Mouse (Mus musculus) CH12.LX (cell line): ENCODE results near the gene Rp2. TPM values are rescaled to one million over a fixed set of nuclear protein-coding genes. Genes with fewer than 3 reads are reported as not detected.
A peak's percentile ranks its signal among the peaks of the same experiment; 100 is the strongest.

Experiments
- DNase-seq: peaks from one replicate; pipeline ENCODE4 v3.0.0-alpha.2; 2013; ENCODE audit errors: extremely low read depth
- H3K27ac ChIP-seq: 2 replicates; pipeline ENCODE4 v1.5.1; 2012; ENCODE audit warnings: low read depth, mild to moderate bottlenecking, control low read depth, moderate library complexity; ENCODE audit not compliant: insufficient read depth
- H3K27me3 ChIP-seq: replicated peaks from 2 replicates; pipeline ENCODE3; 2012; ENCODE audit warnings: inconsistent platforms
- H3K36me3 ChIP-seq, 2 experiments: replicated peaks in 1 of 2; 2 replicates each; pipeline versions ENCODE3 to v1.6.1; 2012; ENCODE audit warnings: inconsistent platforms in 1 of 2, low read length in 1 of 2, mild to moderate bottlenecking in 1 of 2, mixed read lengths in 1 of 2, moderate library complexity in 1 of 2; ENCODE audit not compliant: control insufficient read depth in 1 of 2, insufficient read depth in 1 of 2
- H3K4me1 ChIP-seq, 2 experiments: 2 replicates each; pipeline ENCODE4 v1.6.1; 2012; ENCODE audit warnings: inconsistent platforms in 1 of 2, moderate library complexity in 1 of 2; ENCODE audit not compliant: insufficient read depth in 2 of 2, control insufficient read depth in 1 of 2
- H3K4me2 ChIP-seq: 2 replicates; pipeline ENCODE4 v1.6.1; 2012; ENCODE audit warnings: low read depth, mild to moderate bottlenecking, control low read depth; ENCODE audit not compliant: poor library complexity, insufficient read depth, severe bottlenecking
- H3K4me3 ChIP-seq, 3 experiments: fragments of 150-350 bp in 1 of 3; sonication (generic) in 1 of 3; replicated peaks in 1 of 3; 2 replicates each; pipeline versions ENCODE3 to v1.5.1; 2011 to 2012; ENCODE audit warnings: low read depth in 2 of 3, low read length in 2 of 3, mild to moderate bottlenecking in 2 of 3, moderate library complexity in 2 of 3, control low read depth in 1 of 3, improper control_type of control experiment in 1 of 3, inconsistent platforms in 1 of 3, mixed read lengths in 1 of 3; ENCODE audit not compliant: poor library complexity in 1 of 3
- H3K79me2 ChIP-seq: replicated peaks from 2 replicates; pipeline ENCODE4 v1.6.1; 2012; ENCODE audit warnings: mild to moderate bottlenecking, moderate library complexity; ENCODE audit not compliant: control insufficient read depth, poor library complexity, insufficient read depth, severe bottlenecking; ENCODE audit errors: extremely low read depth
- H3K9ac ChIP-seq: 2 replicates; pipeline ENCODE4 v1.6.1; 2012; ENCODE audit warnings: low read depth, mild to moderate bottlenecking, control low read depth, moderate library complexity; ENCODE audit not compliant: insufficient read depth
- H3K9me3 ChIP-seq: replicated peaks from 2 replicates; pipeline ENCODE3; 2012; ENCODE audit warnings: low read length, inconsistent platforms, mixed read lengths
- BHLHE40 ChIP-seq: IDR thresholded peaks from 2 replicates; pipeline ENCODE4 v1.6.1; 2011; ENCODE audit warnings: mild to moderate bottlenecking, low read depth, low read length, improper control_type of control experiment
- CHD1 ChIP-seq: IDR thresholded peaks from 2 replicates; pipeline ENCODE4 v1.6.1; 2012; ENCODE audit warnings: low read depth, low read length, improper control_type of control experiment, inconsistent platforms
- CTCF ChIP-seq, 2 experiments: IDR thresholded peaks in 1 of 2; conservative IDR thresholded peaks in 1 of 2; 2 replicates each; pipeline ENCODE4 v1.5.1; 2011 to 2012; ENCODE audit warnings: low read depth in 2 of 2, low read length in 2 of 2, improper control_type of control experiment in 1 of 2, inconsistent platforms in 1 of 2, mild to moderate bottlenecking in 1 of 2, moderate library complexity in 1 of 2
- EP300 ChIP-seq: IDR thresholded peaks from 2 replicates; pipeline ENCODE4 v1.6.1; 2011; ENCODE audit warnings: low read length, improper control_type of control experiment
- GABPA ChIP-seq: IDR thresholded peaks from 2 replicates; pipeline ENCODE4 v1.6.1; 2012; ENCODE audit warnings: low read depth, low read length, improper control_type of control experiment, inconsistent platforms; ENCODE audit not compliant: insufficient replicate concordance
- HCFC1 ChIP-seq: IDR thresholded peaks from 2 replicates; pipeline ENCODE4 v1.6.1; 2012; ENCODE audit warnings: low read depth, mild to moderate bottlenecking, inconsistent platforms, low read length, improper control_type of control experiment
- IRF4 ChIP-seq: IDR thresholded peaks from 2 replicates; pipeline ENCODE4 v1.6.1; 2014; ENCODE audit warnings: low read depth, mild to moderate bottlenecking, inconsistent platforms, low read length, improper control_type of control experiment
- JUND ChIP-seq: conservative IDR thresholded peaks from 2 replicates; pipeline ENCODE4 v1.6.1; 2011; ENCODE audit warnings: low read depth, low read length, improper control_type of control experiment
- MAX ChIP-seq: IDR thresholded peaks from 2 replicates; pipeline ENCODE4 v1.6.1; 2011; ENCODE audit warnings: low read length, improper control_type of control experiment
- MAZ ChIP-seq: IDR thresholded peaks from 2 replicates; pipeline ENCODE4 v1.6.1; 2012; ENCODE audit warnings: low read depth, mild to moderate bottlenecking, inconsistent platforms, low read length, improper control_type of control experiment, moderate library complexity
- MXI1 ChIP-seq: IDR thresholded peaks from 2 replicates; pipeline ENCODE4 v1.6.1; 2011; ENCODE audit warnings: mild to moderate bottlenecking, low read depth, low read length, improper control_type of control experiment
- MYC ChIP-seq: IDR thresholded peaks from 2 replicates; pipeline ENCODE4 v1.6.1; 2011; ENCODE audit warnings: low read depth, mild to moderate bottlenecking, improper control_type of control experiment, low read length
- NELFE ChIP-seq: IDR thresholded peaks from 2 replicates; pipeline ENCODE4 v1.6.1; 2011; ENCODE audit warnings: low read depth, low read length, improper control_type of control experiment
- NRF1 ChIP-seq: IDR thresholded peaks from 2 replicates; pipeline ENCODE4 v1.6.1; 2014; ENCODE audit warnings: low read depth, mild to moderate bottlenecking, inconsistent platforms, low read length, improper control_type of control experiment, moderate library complexity
- PAX5 ChIP-seq: IDR thresholded peaks from 2 replicates; pipeline ENCODE4 v1.6.1; 2012; ENCODE audit warnings: low read length, inconsistent platforms, mixed read lengths
- POLR2A ChIP-seq: IDR thresholded peaks from 2 replicates; pipeline ENCODE4 v1.6.1; 2011; ENCODE audit warnings: low read depth, mild to moderate bottlenecking, improper control_type of control experiment, low read length
- RAD21 ChIP-seq: IDR thresholded peaks from 2 replicates; pipeline ENCODE4 v1.6.1; 2011; ENCODE audit warnings: low read depth, mild to moderate bottlenecking, low read length, improper control_type of control experiment, moderate library complexity
- RCOR1 ChIP-seq: conservative IDR thresholded peaks from 2 replicates; pipeline ENCODE4 v1.6.1; 2012; ENCODE audit warnings: low read depth, mild to moderate bottlenecking, inconsistent platforms, low read length, improper control_type of control experiment
- SMC3 ChIP-seq: IDR thresholded peaks from 2 replicates; pipeline ENCODE4 v1.6.1; 2011; ENCODE audit warnings: low read depth, low read length, improper control_type of control experiment
- TBP ChIP-seq: conservative IDR thresholded peaks from 2 replicates; pipeline ENCODE4 v1.6.1; 2011; ENCODE audit warnings: low read depth, low read length, improper control_type of control experiment
- TCF12 ChIP-seq: IDR thresholded peaks from 2 replicates; pipeline ENCODE4 v1.6.1; 2014; ENCODE audit warnings: low read depth, mild to moderate bottlenecking, inconsistent platforms, low read length, improper control_type of control experiment
- USF1 ChIP-seq: IDR thresholded peaks from 2 replicates; pipeline ENCODE4 v1.6.1; 2014; ENCODE audit warnings: low read depth, mild to moderate bottlenecking, inconsistent platforms, low read length, improper control_type of control experiment
- USF2 ChIP-seq: conservative IDR thresholded peaks from 2 replicates; pipeline ENCODE4 v1.6.1; 2011; ENCODE audit warnings: low read depth, low read length, improper control_type of control experiment
- ZC3H11A ChIP-seq: IDR thresholded peaks from 2 replicates; pipeline ENCODE4 v1.6.1; 2012; ENCODE audit warnings: low read depth, mild to moderate bottlenecking, inconsistent platforms, low read length, improper control_type of control experiment
- ZNF384 ChIP-seq: IDR thresholded peaks from 2 replicates; pipeline ENCODE4 v1.6.1; 2012; ENCODE audit warnings: low read depth, low read length, improper control_type of control experiment, inconsistent platforms
- dilution Hi-C: fragments of 300-500 bp; cut with MboI; formaldehyde crosslinking; loops from 2 replicates; pipeline ENCODE4 v1.14.3; 2020; ENCODE audit warnings: low sequenced_read_pairs; ENCODE audit not compliant: extremely low pct_unique_long_range_greater_than_20kb, extremely low pct_ligation_motif_present
- in situ Hi-C: fragments of 300-500 bp; cut with MboI; formaldehyde crosslinking; loops from 3 replicates; pipeline ENCODE4 v1.14.3; 2019; ENCODE audit warnings: low sequenced_read_pairs, low pct_ligation_motif_present, low pct_unique_long_range_greater_than_20kb, mixed read lengths
- polyA plus RNA-seq: library from polyadenylated mRNA; unstranded; fragments of >175 nt; gene quantifications from 2 replicates; pipeline ENCODE4 v1.2.1, GENCODE M21; 2012; ENCODE audit warnings: low read depth; ENCODE audit not compliant: insufficient read length
- total RNA-seq, 2 experiments: library from RNA; depleted of rRNA; stranded (reverse); fragments of 300-350 nt in 1 of 2; fragments of >200 nt in 1 of 2; gene quantifications; 2 replicates each; pipeline ENCODE4 v1.2.3; 2012 to 2014

Gene Rp2
- total and polyA plus RNA-seq, 3 experiments = 34.8 to 67.6 (median 34.9) TPM

- TF ChIP-seq USF1 (no peak; the same call in 1 of the 2 replicates), NELFE (peak; percentile 82), BHLHE40 (peak; percentile 86), USF2 (no peak), GABPA (no peak), SMC3 (no peak), MAZ (no peak), NRF1 (peak; percentile 80), CTCF (conservative IDR thresholded peaks at IDR 0.05 in 1 of 2, IDR thresholded peaks at IDR 0.05 in 1 of 2; ENCODE audit: low read depth in 2 of 2, low read length in 2 of 2) (0 out of 4 replicates have a peak, but pooled peaks of 1 of the 2 experiments have one; percentile 2), MXI1 (peak; percentile 48; the same call in 1 of the 2 replicates), TBP (no peak), CHD1 (no peak), ZNF384 (no peak), TCF12 (peak; percentile 69; the same call in 1 of the 2 replicates), EP300 (no peak), MAX (peak; percentile 32; the same call in 1 of the 2 replicates), RAD21 (no peak), JUND (no peak), RCOR1 (no peak)
Observed at GRCm38 (mm10) chrX:20425140-20425838, 61.0 kb downstream of the Rp2 start, which contains the start of gene Jade3 (continued).

GRCm38 (mm10) chrX:20425839-20426449 is 61.7 kb downstream of the Rp2 start:
- dilution Hi-C loops (no loop called here), in situ Hi-C loops (no loop called here)
- no peak for DNase-seq
- H3K9me3 ChIP-seq = no peaks in the 10 kb centered on the region
- H3K27ac ChIP-seq = peak overlapping the region; percentile 76
- no peak for TF ChIP-seq HCFC1
- TF ChIP-seq POLR2A = no peak
- no peak for TF ChIP-seq ZC3H11A
- TF ChIP-seq PAX5 = no peak
- no peak for TF ChIP-seq MYC
- no peak for TF ChIP-seq USF2
- no peak for TF ChIP-seq IRF4
- peak in 1 of 2 experiments; percentile 37; a peak in 2 of 4 replicates for TF ChIP-seq CTCF (conservative IDR thresholded peaks at IDR 0.05 in 1 of 2, IDR thresholded peaks at IDR 0.05 in 1 of 2; ENCODE audit: low read depth in 2 of 2, low read length in 2 of 2)
- TF ChIP-seq MAZ = no peak
- no peaks in the 10 kb centered on the region for H3K27me3 ChIP-seq
- H3K36me3 ChIP-seq = peaks cover 4 to 5% of the 10 kb centered on the region in 2 experiments
- peak overlapping the region; percentile 67 to 81 (median 70) for H3K4me3 ChIP-seq
- peaks cover 7% of the 10 kb centered on the region; the same call in 1 of the 2 replicates for H3K79me2 ChIP-seq
- no peaks in the 10 kb centered on the region for H3K4me1 ChIP-seq
- peak overlapping the region; percentile 69 for H3K9ac ChIP-seq
- H3K4me2 ChIP-seq = 0 out of 2 replicates have a peak overlapping the region, but pooled peaks have one; percentile 65

Other genes starting within 250 kb of the Rp2 start
- 23.0 and 26.0 TPM in 2 replicates for gene Slc9a7, start 72.7 kb upstream of the Rp2 start, total RNA-seq (2012; rRNA removed)
- 21.6 and 25.6 TPM in 2 replicates for gene Slc9a7, start 72.7 kb upstream of the Rp2 start, total RNA-seq (2014; rRNA removed)
- gene Slc9a7, start 72.7 kb upstream of the Rp2 start, polyA plus RNA-seq = 20.6 and 20.7 TPM in 2 replicates
- 11.8 and 14.2 TPM in 2 replicates for gene Jade3, start 61.2 kb downstream of the Rp2 start, total RNA-seq (2012; rRNA removed)
- gene Jade3, start 61.2 kb downstream of the Rp2 start, total RNA-seq (2014; rRNA removed) = 21.1 and 23.3 TPM in 2 replicates
- 9.9 and 10.2 TPM in 2 replicates for gene Jade3, start 61.2 kb downstream of the Rp2 start, polyA plus RNA-seq
- gene Rgn, start 185.3 kb downstream of the Rp2 start, total RNA-seq (2012; rRNA removed) = not detected in 2 replicates
- gene Rgn, start 185.3 kb downstream of the Rp2 start, total RNA-seq (2014; rRNA removed) = not detected in 2 replicates
- not detected in 2 replicates for gene Rgn, start 185.3 kb downstream of the Rp2 start, polyA plus RNA-seq